Mouse (Mus musculus) liver, embryonic 15.5 days (tissue): ENCODE data around the gene Aplf. TPM values are rescaled to one million over a fixed set of nuclear protein-coding genes. Genes with fewer than 3 reads are reported as not detected.

Experiments
- ATAC-seq: fragments of 200-750 bp; cut with Nextera tagmentation; 2 replicates; pipeline ENCODE4 v1.8.0; 2017; ENCODE audit warnings: moderate number of reproducible peaks, mild to moderate bottlenecking, moderate library complexity; ENCODE audit not compliant: insufficient read depth
- H3K27ac ChIP-seq: fragments of 300-500 bp; sonication (generic); replicated peaks from 2 replicates; pipeline ENCODE4 v1.5.1; 2015; ENCODE audit warnings: mild to moderate bottlenecking, inconsistent platforms
- H3K27me3 ChIP-seq: fragments of 300-500 bp; sonication (generic); 2 replicates; pipeline ENCODE4 v1.6.1; 2015; ENCODE audit warnings: mild to moderate bottlenecking, inconsistent platforms
- H3K36me3 ChIP-seq: fragments of 300-500 bp; sonication (generic); replicated peaks from 2 replicates; pipeline ENCODE4 v1.6.1; 2015; ENCODE audit warnings: moderate library complexity, mild to moderate bottlenecking, inconsistent platforms
- H3K4me1 ChIP-seq: fragments of 300-500 bp; sonication (generic); replicated peaks from 2 replicates; pipeline ENCODE4 v1.6.1; 2015; ENCODE audit warnings: inconsistent platforms
- H3K4me2 ChIP-seq: fragments of 300-500 bp; sonication (generic); 2 replicates; pipeline ENCODE4 v1.6.1; 2015; ENCODE audit warnings: moderate library complexity, mild to moderate bottlenecking, inconsistent platforms
- H3K4me3 ChIP-seq: fragments of 300-500 bp; sonication (generic); replicated peaks from 2 replicates; pipeline ENCODE4 v1.5.1; 2015; ENCODE audit warnings: mild to moderate bottlenecking, inconsistent platforms
- H3K9ac ChIP-seq: fragments of 300-500 bp; sonication (generic); 2 replicates; pipeline ENCODE4 v1.6.1; 2015; ENCODE audit warnings: moderate library complexity, mild to moderate bottlenecking, inconsistent platforms
- H3K9me3 ChIP-seq: fragments of 300-500 bp; sonication (generic); replicated peaks from 2 replicates; pipeline ENCODE4 v1.6.1; 2016; ENCODE audit warnings: inconsistent platforms
- WGBS: fragments of 180-500 bp; shearing (Covaris S2); methylation state at CpG from one replicate; pipeline ENCODE4 v1.1.7; 2015; ENCODE audit warnings: mixed read lengths; ENCODE audit not compliant: insufficient replicate concordance; 5-methylcytosine and 5-hydroxymethylcytosine counted together
- polyA plus RNA-seq: library from polyadenylated mRNA; unstranded; fragments of >200 nt; fragmentation: Nextera tagmentation; extraction: Ambion mirVana; gene quantifications from 2 replicates; pipeline ENCODE4 v1.2.1, GENCODE M21; 2015

Aplf gene
- 14.6 and 15.5 TPM in 2 replicates for polyA plus RNA-seq

DNA sequence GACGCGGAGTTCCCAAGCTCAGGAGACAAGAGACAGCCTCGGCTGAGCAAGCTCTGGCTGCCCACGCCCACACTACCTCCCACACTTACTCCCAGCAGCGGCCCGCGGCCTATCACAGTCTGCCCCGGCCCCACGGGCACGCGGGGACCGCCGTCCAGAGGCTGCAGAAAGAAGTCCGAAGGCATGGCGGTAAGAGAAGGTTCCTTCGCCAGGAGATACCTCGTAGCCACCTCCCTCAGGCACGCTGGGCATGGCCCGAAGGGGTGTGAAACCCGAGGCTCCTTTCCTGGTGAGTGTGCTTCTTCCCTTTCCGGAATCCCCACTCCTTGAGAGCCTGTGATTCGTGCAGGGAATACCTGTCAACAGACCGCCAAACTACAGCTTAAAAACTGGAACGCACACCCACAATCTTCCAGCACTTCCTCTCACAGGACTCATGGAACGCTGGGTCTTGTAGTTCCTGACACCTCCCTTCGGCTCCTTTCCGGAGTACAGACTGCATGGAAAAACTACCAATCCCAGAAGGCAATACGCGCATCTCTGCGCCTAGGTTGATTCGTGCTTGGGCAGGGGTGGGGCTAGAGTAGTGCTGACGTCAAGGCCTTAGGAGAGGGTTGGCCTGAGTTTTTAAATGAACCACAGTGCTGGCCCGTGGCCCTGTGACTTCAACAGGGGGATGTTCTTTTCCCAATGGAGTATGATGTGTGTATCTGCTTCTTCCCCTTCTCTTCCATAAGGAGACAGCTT, at the start of gene Aplf:
Gene Aplf, minus strand, starts transcription at position 423 of the 747 bp plus-strand sequence.
- Histone ChIP-seq H3K4me2 (peak within 1 kb of the TSS; percentile 76), H3K27ac (peak within 1 kb of the TSS; percentile 97), H3K4me1 (peaks cover 62% of the 10 kb centered on the region), H3K9ac (peak within 1 kb of the TSS; percentile 81), H3K9me3 (no peaks in the 10 kb centered on the region), H3K36me3 (peaks cover 8% of the 10 kb centered on the region; the same call in 1 of the 2 replicates), H3K27me3 (no peaks in the 10 kb centered on the region), H3K4me3 (peak within 1 kb of the TSS; percentile 79)
- peak; percentile 96 for ATAC-seq
- under 1% methylated on average over 33 of the region's 33 CpGs for WGBS

DNA sequence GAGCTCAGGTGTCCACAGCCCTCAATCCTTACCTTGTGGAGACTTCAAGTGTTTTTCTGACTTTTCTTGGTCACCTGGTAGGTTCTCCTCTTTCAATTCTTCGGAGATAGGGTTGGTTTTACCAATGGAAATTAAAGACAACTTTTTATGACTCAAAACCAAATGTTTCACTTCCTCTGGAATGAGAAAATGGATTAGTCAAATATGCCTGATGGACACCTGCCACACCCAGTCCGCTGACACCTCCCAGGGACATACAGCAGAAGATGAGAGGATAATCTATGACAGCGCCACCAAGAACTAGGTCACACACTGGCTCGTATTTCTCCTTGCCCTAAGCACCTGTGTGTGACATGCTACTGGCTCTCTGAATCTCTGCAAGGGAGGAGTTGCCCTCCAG, 42.1 kb upstream of the Aplf start:
- H3K27me3 ChIP-seq: peaks cover 32% of the 10 kb centered on the region
- ATAC-seq: no peak
- H3K27ac ChIP-seq: no peak overlapping the region
- no peaks in the 10 kb centered on the region; the same call in 1 of the 2 replicates for H3K4me1 ChIP-seq
- no peak overlapping the region for H3K4me3 ChIP-seq
- H3K9ac ChIP-seq: no peak overlapping the region
- 71% methylated on average over 4 of the region's 4 CpGs for whole genome bisulfite sequencing
- no peak overlapping the region for H3K4me2 ChIP-seq
- H3K9me3 ChIP-seq: no peaks in the 10 kb centered on the region
- no peaks in the 10 kb centered on the region for H3K36me3 ChIP-seq

DNA sequence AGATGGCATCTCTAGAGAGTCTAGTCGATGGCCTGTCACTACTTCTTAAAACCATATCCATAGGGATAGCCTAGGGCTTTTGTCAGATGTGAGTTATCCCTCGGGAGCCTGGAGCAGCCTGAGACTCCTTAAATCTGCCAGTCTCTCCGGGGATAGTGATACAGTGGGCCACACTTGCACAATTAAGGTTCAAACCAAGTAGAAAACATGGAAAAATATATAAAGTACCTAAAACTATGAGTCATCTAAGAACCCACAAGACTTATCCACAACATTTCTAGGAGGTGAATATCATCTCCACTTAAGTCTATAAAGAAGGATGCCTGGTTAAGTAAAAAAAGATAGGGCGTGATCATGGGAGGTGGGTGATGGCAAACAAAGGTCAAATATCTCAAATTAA, 40.3 kb upstream of the Aplf start:
- no peak overlapping the region for H3K4me3 ChIP-seq
- no peak overlapping the region for H3K27ac ChIP-seq
- 62% methylated on average over 4 of the region's 4 CpGs for WGBS
- H3K4me1 ChIP-seq: no peaks in the 10 kb centered on the region; the same call in 1 of the 2 replicates
- no peaks in the 10 kb centered on the region for H3K9me3 ChIP-seq
- ATAC-seq: no peak
- no peaks in the 10 kb centered on the region for H3K36me3 ChIP-seq
- H3K4me2 ChIP-seq: no peak overlapping the region
- H3K27me3 ChIP-seq: peaks cover 31% of the 10 kb centered on the region
- H3K9ac ChIP-seq: no peak overlapping the region

DNA sequence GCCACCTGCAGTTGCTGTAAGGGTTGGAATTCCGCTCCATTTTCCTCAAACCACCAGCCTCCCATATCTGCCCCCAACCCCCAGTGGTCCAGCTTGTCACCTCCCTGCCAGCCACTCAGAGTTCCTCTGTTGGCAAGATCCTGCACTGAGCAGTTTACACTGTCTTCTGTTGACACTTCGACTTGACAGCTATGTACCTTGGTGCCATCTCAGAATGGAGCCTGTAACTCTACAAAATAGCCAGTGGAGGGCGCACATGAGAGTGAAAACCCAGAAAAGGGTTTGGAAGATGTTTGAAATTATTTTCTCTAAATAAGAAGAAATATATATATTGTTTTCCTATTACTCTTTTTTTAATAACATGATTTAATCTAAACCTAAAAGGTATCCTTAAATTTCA, 34.3 kb upstream of the Aplf start:
- H3K36me3 ChIP-seq: no peaks in the 10 kb centered on the region
- peaks cover 23% of the 10 kb centered on the region for H3K27me3 ChIP-seq
- no peaks in the 10 kb centered on the region for H3K4me1 ChIP-seq
- H3K4me3 ChIP-seq: no peak overlapping the region
- no peak overlapping the region for H3K4me2 ChIP-seq
- no peak overlapping the region for H3K27ac ChIP-seq
- no peaks in the 10 kb centered on the region for H3K9me3 ChIP-seq
- no peak overlapping the region for H3K9ac ChIP-seq
- ATAC-seq: no peak
- WGBS: 38% methylated on average over 3 of the region's 3 CpGs

DNA sequence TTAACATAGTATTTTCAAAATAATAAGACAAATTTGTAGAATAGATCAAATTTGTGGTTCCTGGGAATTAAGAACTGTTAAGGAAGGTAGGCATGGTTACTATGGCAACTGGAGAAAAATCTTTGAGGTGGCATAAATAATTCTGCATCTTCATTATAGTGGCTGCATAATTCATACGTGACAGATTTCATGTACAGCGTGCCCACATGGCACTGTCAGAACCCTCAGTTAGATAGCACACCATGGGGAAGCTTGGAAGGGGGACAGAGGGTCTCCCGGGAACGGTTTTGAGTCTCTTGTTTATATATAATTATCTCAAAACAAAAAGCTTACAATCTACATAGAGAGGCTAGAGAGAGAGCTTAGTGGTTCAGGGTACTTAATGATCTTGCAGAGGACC, 24.6 kb upstream of the Aplf start:
- H3K4me1 ChIP-seq: no peaks in the 10 kb centered on the region
- WGBS: 81% methylated on average over 4 of the region's 4 CpGs
- H3K36me3 ChIP-seq: no peaks in the 10 kb centered on the region
- H3K9me3 ChIP-seq: no peaks in the 10 kb centered on the region
- H3K9ac ChIP-seq: no peak overlapping the region
- H3K4me2 ChIP-seq: no peak overlapping the region
- ATAC-seq: no peak
- H3K27me3 ChIP-seq: peaks cover 43% of the 10 kb centered on the region
- H3K4me3 ChIP-seq: no peak overlapping the region
- no peak overlapping the region for H3K27ac ChIP-seq

DNA sequence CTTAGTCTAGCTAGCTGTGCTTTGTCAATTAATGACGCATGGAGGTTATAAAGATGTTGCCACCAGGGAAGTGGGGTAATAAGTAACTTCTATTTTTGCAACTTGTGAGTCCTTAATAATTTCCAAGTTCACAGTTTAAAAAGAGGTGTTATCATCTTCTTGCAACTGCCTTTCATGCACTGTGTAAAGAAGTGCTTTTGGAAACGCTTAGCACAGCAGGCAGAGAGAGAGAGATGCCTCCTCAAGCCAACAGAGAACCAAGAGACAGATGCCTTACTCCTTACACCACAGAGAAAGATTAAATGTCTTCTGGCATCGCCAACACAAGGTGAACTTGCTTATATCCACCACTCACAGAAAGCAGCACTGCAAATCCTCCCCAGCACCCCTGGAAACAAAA, 24.0 kb upstream of the Aplf start:
- Histone ChIP-seq H3K27ac (no peak overlapping the region), H3K36me3 (no peaks in the 10 kb centered on the region), H3K27me3 (peaks cover 43% of the 10 kb centered on the region), H3K4me3 (no peak overlapping the region), H3K9me3 (no peaks in the 10 kb centered on the region), H3K4me1 (no peaks in the 10 kb centered on the region), H3K4me2 (no peak overlapping the region), H3K9ac (no peak overlapping the region)
- 63% methylated on average over 3 of the region's 3 CpGs for WGBS
- no peak for ATAC-seq

DNA sequence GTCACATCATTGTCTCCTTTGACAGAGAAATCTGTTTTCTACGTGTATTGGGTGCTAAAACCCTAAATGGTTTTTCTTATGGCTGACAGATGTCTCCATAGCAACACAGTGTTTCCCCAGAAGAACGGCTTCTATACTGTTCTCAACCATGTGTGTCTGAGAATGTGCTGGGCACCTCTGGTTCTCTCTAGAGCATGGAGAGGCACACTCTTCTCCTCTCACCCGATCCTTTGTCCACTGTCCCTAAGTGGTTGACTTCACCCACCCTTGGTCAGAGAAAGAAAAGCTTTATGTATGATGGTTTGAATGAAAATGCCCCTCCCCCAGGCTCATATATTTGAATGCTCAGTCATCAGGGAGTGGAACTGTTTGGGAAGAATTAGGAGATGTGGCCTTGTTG, 8.4 kb upstream of the Aplf start:
- 60% methylated on average over 3 of the region's 3 CpGs for WGBS
- no peak overlapping the region for H3K9ac ChIP-seq
- ATAC-seq: no peak
- no peaks in the 10 kb centered on the region for H3K27me3 ChIP-seq
- no peak overlapping the region for H3K27ac ChIP-seq
- H3K36me3 ChIP-seq: no peaks in the 10 kb centered on the region
- no peak overlapping the region for H3K4me2 ChIP-seq
- H3K4me3 ChIP-seq: no peak overlapping the region
- H3K4me1 ChIP-seq: peaks cover 26% of the 10 kb centered on the region
- H3K9me3 ChIP-seq: no peaks in the 10 kb centered on the region

DNA sequence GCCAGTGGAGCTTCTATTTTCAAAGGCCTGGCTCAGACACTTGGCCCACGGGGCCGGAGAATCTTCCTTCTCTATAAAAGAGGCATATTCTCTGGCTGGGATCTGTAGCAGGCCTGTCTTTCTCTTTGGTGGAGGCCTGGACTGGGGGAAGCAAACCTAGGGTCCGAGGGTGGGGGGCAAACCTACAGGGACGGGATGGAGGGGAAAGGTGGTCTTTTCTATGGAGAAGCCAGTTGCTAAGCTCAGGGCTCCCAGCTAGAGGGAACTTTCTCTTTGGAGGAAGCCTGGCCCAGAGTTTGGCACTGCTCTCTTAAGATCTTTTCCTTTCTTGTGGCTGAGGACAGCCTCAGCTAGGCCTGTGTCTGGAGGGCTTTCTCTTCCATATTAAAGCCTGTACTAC, 668 bp upstream of the Aplf start:
- Histone ChIP-seq H3K4me2 (peak overlapping the region; percentile 48), H3K9ac (peak overlapping the region; percentile 37; the same call in 1 of the 2 replicates), H3K27ac (peak overlapping the region; percentile 57), H3K4me3 (peak overlapping the region; percentile 13), H3K4me1 (peaks cover 61% of the 10 kb centered on the region), H3K9me3 (no peaks in the 10 kb centered on the region), H3K36me3 (peaks cover 3% of the 10 kb centered on the region; the same call in 1 of the 2 replicates), H3K27me3 (no peaks in the 10 kb centered on the region)
- ATAC-seq: no peak
- WGBS: 30% methylated on average over 4 of the region's 4 CpGs

DNA sequence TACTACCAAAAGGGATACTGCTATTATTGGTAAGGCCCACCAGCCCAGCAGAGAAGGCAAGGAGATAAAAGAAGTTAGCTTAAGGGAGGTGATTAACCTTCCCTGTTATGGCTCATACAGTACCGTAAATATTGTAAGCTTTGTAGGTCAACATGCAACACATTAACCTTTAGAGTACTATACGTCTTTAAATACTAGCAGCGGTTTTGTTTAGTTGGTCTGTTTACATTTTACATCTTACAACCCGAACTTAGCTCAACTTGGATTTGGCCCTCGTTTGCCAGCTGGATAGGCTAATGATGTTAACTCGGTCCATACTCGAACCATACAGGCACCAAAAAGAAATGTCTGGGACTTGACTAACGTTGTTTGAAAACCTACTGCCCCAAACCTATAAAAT, 640 bp downstream of the Aplf start:
- no peak for ATAC-seq

DNA sequence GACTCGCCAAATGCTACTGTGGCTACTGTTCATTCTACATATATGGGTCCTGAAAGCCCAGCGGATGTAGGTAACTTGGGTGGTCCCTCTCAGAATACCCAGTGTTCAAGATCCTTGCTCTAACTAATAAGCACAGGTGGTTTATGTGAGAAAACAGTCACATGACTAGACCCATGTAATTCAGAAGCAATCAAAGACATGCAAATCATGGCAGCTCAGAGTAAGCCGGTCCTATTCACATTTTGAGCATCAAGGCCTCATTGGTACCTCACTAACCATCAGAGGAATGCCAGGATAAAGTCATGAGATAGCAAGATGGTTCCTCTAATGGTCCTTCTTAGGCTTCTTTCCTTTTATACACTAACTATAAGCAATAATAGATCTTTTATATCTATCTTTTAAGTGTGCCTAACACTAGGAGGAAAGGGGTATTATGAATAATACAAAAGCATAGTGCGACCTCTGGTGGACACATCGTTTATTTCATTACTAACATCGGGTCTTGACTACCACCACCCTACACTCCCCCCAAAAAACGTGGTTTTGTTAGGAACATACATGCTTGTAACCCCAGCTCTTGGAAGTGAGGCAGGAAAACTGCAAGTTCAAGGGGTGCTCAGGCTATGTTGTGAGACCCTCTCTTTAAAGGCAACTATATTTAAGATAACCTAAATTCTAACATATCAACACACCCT, 2.0 kb downstream of the Aplf start:
- ATAC-seq: no peak
- H3K36me3 ChIP-seq: peaks cover 21% of the 10 kb centered on the region
- WGBS: 35% methylated on average over 7 of the region's 7 CpGs
- no peaks in the 10 kb centered on the region for H3K27me3 ChIP-seq
- H3K9me3 ChIP-seq: no peaks in the 10 kb centered on the region
- peak overlapping the region; percentile 63 for H3K27ac ChIP-seq
- peaks cover 52% of the 10 kb centered on the region for H3K4me1 ChIP-seq
- H3K4me3 ChIP-seq: peak overlapping the region; percentile 79
- peak overlapping the region; percentile 76 for H3K4me2 ChIP-seq
- peak overlapping the region; percentile 12; the same call in 1 of the 2 replicates for H3K9ac ChIP-seq

More for the DNA sequence above, 640 bp downstream of the Aplf start:
- peak overlapping the region; percentile 76 for H3K4me2 ChIP-seq
- H3K9me3 ChIP-seq: no peaks in the 10 kb centered on the region
- H3K4me1 ChIP-seq: peaks cover 59% of the 10 kb centered on the region
- H3K4me3 ChIP-seq: peak overlapping the region; percentile 79
- peak overlapping the region; percentile 97 for H3K27ac ChIP-seq
- peak overlapping the region; percentile 81 for H3K9ac ChIP-seq
- H3K36me3 ChIP-seq: peaks cover 14% of the 10 kb centered on the region
- WGBS: 2% methylated on average over 8 of the region's 8 CpGs
- H3K27me3 ChIP-seq: no peaks in the 10 kb centered on the region

DNA sequence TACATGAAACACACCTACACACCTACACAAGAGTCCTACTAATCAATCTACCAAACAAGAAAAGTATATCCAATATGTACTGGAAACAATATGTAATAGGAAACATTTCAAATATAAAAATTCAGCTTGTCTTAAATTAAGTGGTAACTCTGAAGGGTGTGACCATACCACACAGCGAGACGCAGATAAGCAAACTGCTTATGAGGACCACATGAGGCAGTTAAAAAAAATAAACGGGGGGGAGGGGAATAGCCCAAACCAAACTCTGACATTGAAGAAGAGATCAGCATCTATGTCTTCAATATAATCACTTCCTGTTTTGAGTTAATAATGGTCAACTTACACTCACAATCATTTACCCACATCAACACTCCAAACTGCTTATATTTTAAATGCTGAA, 3.3 kb downstream of the Aplf start:
- Histone ChIP-seq H3K9ac (no peak overlapping the region), H3K9me3 (no peaks in the 10 kb centered on the region), H3K27me3 (no peaks in the 10 kb centered on the region), H3K4me2 (peak overlapping the region; percentile 52), H3K36me3 (peaks cover 21% of the 10 kb centered on the region), H3K27ac (peak overlapping the region; percentile 81), H3K4me1 (peaks cover 52% of the 10 kb centered on the region), H3K4me3 (no peak overlapping the region; the same call in 1 of the 2 replicates)
- WGBS: 23% methylated on average over 3 of the region's 3 CpGs
- ATAC-seq: no peak
